Mouse (Mus musculus): ENCODE data around the gene Hoxb3. TPM values are rescaled to one million over a fixed set of nuclear protein-coding genes. Genes with fewer than 3 reads are reported as not detected.

The Hoxb3 gene
- polyA plus RNA-seq, 1 experiment from 2014 or later: 0.69 TPM

DNA sequence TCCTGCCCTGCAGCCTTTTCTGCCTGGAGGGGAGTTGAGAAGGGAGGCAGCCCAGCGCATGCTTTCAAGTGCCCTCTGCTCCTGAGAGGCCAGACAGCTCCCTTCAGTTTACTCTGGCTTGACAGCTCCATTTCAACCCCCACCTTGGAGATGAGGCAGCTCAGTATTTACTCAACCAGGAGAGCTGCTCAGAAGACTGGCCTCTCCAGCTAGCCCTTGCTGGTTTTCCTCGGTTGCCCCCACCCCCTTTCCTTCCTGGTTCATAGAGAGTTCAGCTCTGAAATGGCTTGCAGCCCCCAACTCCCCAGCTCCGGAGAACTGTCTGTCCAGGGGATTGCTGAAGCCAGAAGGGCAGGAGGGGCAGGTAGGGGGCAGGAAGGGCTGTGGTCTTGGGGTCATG, 49.4 kb downstream of the Hoxb3 start:
- DNase-seq (ENCODE audit: low spot score): peak; percentile 40
- H3K27me3 ChIP-seq (replicated peaks; ENCODE audit: low read depth, poor library complexity, severe bottlenecking): peaks cover 100% of the 10 kb centered on the region

DNA sequence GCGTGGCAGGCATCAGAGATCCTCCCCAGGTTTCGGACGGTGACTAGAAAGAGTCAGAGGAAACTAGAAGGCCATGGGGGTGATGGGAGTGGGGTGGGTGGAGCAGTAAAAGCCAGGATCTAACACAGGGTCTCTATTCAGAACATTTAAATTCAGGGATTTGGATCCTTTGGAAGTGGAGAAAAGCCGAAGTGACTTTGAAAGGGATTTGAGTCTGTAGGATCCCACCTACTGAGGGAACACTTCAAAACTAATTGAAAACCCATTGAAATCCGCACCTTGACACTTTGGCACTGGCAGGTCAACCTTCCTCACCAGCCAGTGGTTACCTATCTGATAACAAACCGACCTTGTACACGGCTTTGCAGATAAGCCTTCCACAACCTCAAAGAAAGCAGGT, 51.7 kb downstream of the Hoxb3 start:
- peaks cover 99% of the 10 kb centered on the region for H3K27me3 ChIP-seq (replicated peaks; ENCODE audit: low read depth, poor library complexity, severe bottlenecking)
- H3K4me3 ChIP-seq: no peak overlapping the region
- H3K36me3 ChIP-seq (replicated peaks): no peaks in the 10 kb centered on the region
- H3K4me1 ChIP-seq: peaks cover 7% of the 10 kb centered on the region
- no peak for DNase-seq (ENCODE audit: low spot score)
- 5% methylated on average over 7 of the region's 7 CpGs for WGBS
- no peaks in the 10 kb centered on the region for H3K9me3 ChIP-seq
- no peak overlapping the region for H3K27ac ChIP-seq (replicated peaks)

More for the DNA sequence above, 49.4 kb downstream of the Hoxb3 start:
- Histone ChIP-seq H3K4me1 (peaks cover 7% of the 10 kb centered on the region), H3K4me3 (no peak overlapping the region), H3K36me3 (replicated peaks) (no peaks in the 10 kb centered on the region), H3K9me3 (no peaks in the 10 kb centered on the region), H3K27ac (replicated peaks) (no peak overlapping the region)
- WGBS: 7% methylated on average over 3 of the region's 3 CpGs

DNA sequence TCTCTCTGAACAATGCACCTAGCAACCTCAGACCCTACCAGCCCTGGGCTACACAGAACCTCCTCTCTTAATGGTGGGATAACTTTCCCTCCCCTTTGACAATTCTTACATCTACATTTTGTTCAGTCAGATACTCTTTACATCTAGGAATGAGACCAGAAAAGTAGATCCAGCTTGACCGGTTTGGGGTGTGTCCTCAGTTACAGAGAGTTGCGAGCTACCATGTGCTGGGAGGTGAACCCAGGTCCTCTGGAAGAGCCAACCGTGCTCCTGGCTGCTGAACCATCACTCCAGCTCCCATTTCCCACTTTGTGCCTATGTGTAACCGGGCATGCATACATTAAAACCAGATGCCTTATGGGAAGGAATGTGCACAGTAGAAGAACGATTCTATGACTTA, 60.3 kb downstream of the Hoxb3 start:
- H3K27me3 ChIP-seq (replicated peaks; ENCODE audit: low read depth, poor library complexity, severe bottlenecking): peaks cover 71% of the 10 kb centered on the region
- H3K36me3 ChIP-seq (replicated peaks): no peaks in the 10 kb centered on the region
- WGBS: 71% methylated on average over 5 of the region's 5 CpGs
- no peaks in the 10 kb centered on the region for H3K9me3 ChIP-seq
- no peak overlapping the region for H3K4me3 ChIP-seq
- H3K27ac ChIP-seq (replicated peaks): no peak overlapping the region
- H3K4me1 ChIP-seq: no peaks in the 10 kb centered on the region
- no peak for DNase-seq (ENCODE audit: low spot score)

DNA sequence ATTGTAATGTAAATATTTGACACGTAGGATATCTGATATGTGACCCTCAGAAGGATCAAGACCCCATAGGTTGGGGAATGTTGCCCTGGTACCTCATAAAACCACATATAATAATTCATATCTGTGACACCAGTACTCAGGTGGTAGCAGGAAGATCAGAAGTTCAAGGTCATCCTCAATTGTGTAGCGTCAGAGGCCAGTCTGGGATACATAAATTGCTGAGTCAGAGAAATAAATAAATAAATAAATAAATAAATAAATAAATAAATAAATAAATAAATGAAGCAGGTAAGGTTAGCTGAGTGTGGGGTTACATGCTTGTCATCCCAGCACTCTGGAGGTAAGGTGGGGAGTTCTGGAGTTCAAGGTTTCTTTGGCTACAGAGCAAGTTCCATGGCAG, 64.5 kb downstream of the Hoxb3 start:
- no peak for DNase-seq (ENCODE audit: low spot score)
- no peak overlapping the region for H3K27ac ChIP-seq (replicated peaks)
- no peaks in the 10 kb centered on the region for H3K9me3 ChIP-seq
- H3K4me3 ChIP-seq: no peak overlapping the region
- peaks cover 10% of the 10 kb centered on the region for H3K4me1 ChIP-seq
- WGBS: 90% methylated on average over 2 of the region's 2 CpGs
- peaks cover 53% of the 10 kb centered on the region for H3K27me3 ChIP-seq (replicated peaks; ENCODE audit: low read depth, poor library complexity, severe bottlenecking)
- H3K36me3 ChIP-seq (replicated peaks): no peaks in the 10 kb centered on the region

DNA sequence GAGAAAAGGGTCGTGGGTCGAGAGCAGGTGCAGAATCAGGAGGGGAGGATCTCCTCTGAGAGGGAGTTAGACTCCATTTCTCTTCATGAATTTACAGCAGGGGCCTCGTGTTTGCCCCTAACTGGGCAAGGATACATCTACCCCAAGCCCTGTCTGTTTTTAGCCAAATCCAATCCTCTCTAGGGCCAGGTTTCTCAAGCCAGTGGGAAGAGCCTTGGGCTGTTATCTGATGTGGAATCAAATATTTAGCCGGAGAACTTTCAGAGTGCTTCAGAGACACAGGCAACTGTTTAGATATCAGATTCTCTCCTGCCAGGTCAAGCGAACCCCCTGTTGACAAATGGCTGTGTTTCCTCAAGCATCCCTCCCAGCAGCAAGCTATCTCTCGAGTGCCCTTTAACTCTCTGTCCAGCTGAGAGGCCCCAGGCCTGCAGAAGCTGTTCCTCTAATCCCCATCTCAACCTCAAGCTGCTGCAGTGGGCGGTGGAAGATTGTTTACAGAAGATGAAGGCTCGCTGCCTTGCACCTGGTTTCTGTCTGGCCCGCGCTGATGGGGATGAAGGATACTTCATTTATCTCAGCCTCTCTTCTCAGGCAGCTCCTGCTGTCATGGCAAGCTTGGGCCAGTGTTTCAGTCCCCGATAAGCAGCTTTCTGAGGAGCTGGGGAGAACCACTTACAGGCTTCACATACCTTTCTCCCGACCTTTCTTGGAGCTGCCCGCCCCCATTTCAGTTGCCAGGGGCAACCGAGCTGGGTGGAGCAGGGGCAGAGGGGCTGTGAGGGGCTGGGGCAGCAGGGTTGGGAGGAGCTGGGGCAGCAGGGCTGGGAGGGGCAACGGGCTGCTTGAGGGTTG, 73.9 kb downstream of the Hoxb3 start:
- no peaks in the 10 kb centered on the region for H3K36me3 ChIP-seq (replicated peaks)
- H3K4me3 ChIP-seq: peak overlapping the region; percentile 36
- H3K4me1 ChIP-seq: peaks cover 23% of the 10 kb centered on the region
- no peaks in the 10 kb centered on the region for H3K9me3 ChIP-seq
- H3K27ac ChIP-seq (replicated peaks): peak overlapping the region; percentile 30; the same call in 1 of the 2 replicates
- H3K27me3 ChIP-seq (replicated peaks; ENCODE audit: low read depth, poor library complexity, severe bottlenecking): peaks cover 66% of the 10 kb centered on the region
- DNase-seq (ENCODE audit: low spot score): peak; percentile 65
- 8% methylated on average over 15 of the region's 15 CpGs for WGBS

MicroRNA genes within 50 kb of the gene (microRNA counts, 519-probe panel; counts per million panel counts)
- microRNA mmu-miR-10a: 188 counts per million, percentile 57 among the panel's probes with 10 or more counts

Small RNA genes lying within 50 kb of the gene (microRNA-seq; reads per million reads assigned to microRNA genes)
- gene Mir10a: 372 reads per million, percentile 65 among the genes with 10 or more reads in this experiment

Other genes with a start within 250 kb of the Hoxb3 start
- gene Atp5g1, start 247.7 kb upstream of the Hoxb3 start, polyA plus RNA-seq (2016; fragmentation: Nextera tagmentation; extraction: Ambion mirVana): 596 and 634 TPM in 2 replicates
- not detected in 2 replicates for gene Calcoco2, start 211.4 kb upstream of the Hoxb3 start, polyA plus RNA-seq (2016; fragmentation: Nextera tagmentation; extraction: Ambion mirVana)
- gene Ttll6, start 189.5 kb upstream of the Hoxb3 start, polyA plus RNA-seq (2016; fragmentation: Nextera tagmentation; extraction: Ambion mirVana): not detected in 2 replicates
- not detected in 2 replicates for gene Hoxb13, start 129.0 kb upstream of the Hoxb3 start, polyA plus RNA-seq (2016; fragmentation: Nextera tagmentation; extraction: Ambion mirVana)
- gene Hoxb9, start 51.9 kb upstream of the Hoxb3 start, polyA plus RNA-seq (2016; fragmentation: Nextera tagmentation; extraction: Ambion mirVana): not detected in 2 replicates
- not detected in 2 replicates for gene Hoxb8, start 41.4 kb upstream of the Hoxb3 start, polyA plus RNA-seq (2016; fragmentation: Nextera tagmentation; extraction: Ambion mirVana)
- not detected in 2 replicates for gene Hoxb7, start 36.7 kb upstream of the Hoxb3 start, polyA plus RNA-seq (2016; fragmentation: Nextera tagmentation; extraction: Ambion mirVana)
- gene Hoxb6, start 30.9 kb upstream of the Hoxb3 start, polyA plus RNA-seq (2016; fragmentation: Nextera tagmentation; extraction: Ambion mirVana): 0.15 TPM in 1 of 2 replicates, not detected in the other
- 0.07 and 0.28 TPM in 2 replicates for gene Hoxb5, start 20.0 kb upstream of the Hoxb3 start, polyA plus RNA-seq (2016; fragmentation: Nextera tagmentation; extraction: Ambion mirVana)
- 0.09 and 0.23 TPM in 2 replicates for gene Hoxb4, start 5.1 kb upstream of the Hoxb3 start, polyA plus RNA-seq (2016; fragmentation: Nextera tagmentation; extraction: Ambion mirVana)
- 5.8 and 17.0 TPM in 2 replicates for gene Hoxb2, start 27.2 kb downstream of the Hoxb3 start, polyA plus RNA-seq (2016; fragmentation: Nextera tagmentation; extraction: Ambion mirVana)
- gene Hoxb1, start 42.4 kb downstream of the Hoxb3 start, polyA plus RNA-seq (2016; fragmentation: Nextera tagmentation; extraction: Ambion mirVana): 1.2 and 7.1 TPM in 2 replicates
- 0.19 and 0.46 TPM in 2 replicates for gene Skap1, start 141.3 kb downstream of the Hoxb3 start, polyA plus RNA-seq (2016; fragmentation: Nextera tagmentation; extraction: Ambion mirVana)

All from embryonic facial prominence, embryonic 10.5 days (tissue).